Mouse (Mus musculus) heart, embryonic 15.5 days (tissue): ENCODE data around the gene Ccdc32. TPM values are rescaled to one million over a fixed set of nuclear protein-coding genes. Genes with fewer than 3 reads are reported as not detected.

ENCODE experiments used
- ATAC-seq: fragments of 200-750 bp; cut with Nextera tagmentation; replicated peaks from 2 replicates; pipeline ENCODE4 v1.8.0; 2017; ENCODE audit warnings: low read depth, moderate TSS enrichment; ENCODE audit not compliant: insufficient number of reproducible peaks, insufficient read depth, low FRiP score
- H3K27ac ChIP-seq: fragments of 300-500 bp; sonication (generic); 2 replicates; pipeline ENCODE4 v1.5.1; 2015; ENCODE audit warnings: mild to moderate bottlenecking, inconsistent platforms
- H3K27me3 ChIP-seq: fragments of 300-500 bp; sonication (generic); 2 replicates; pipeline ENCODE4 v1.6.1; 2015; ENCODE audit warnings: inconsistent platforms
- H3K36me3 ChIP-seq: fragments of 300-500 bp; sonication (generic); 2 replicates; pipeline ENCODE4 v1.6.1; 2015; ENCODE audit warnings: mild to moderate bottlenecking, inconsistent platforms
- H3K4me1 ChIP-seq: fragments of 300-500 bp; sonication (generic); replicated peaks from 2 replicates; pipeline ENCODE4 v1.6.1; 2015; ENCODE audit warnings: inconsistent platforms
- H3K4me2 ChIP-seq: fragments of 300-500 bp; sonication (generic); 2 replicates; pipeline ENCODE4 v1.6.1; 2015; ENCODE audit warnings: inconsistent platforms, mild to moderate bottlenecking, moderate library complexity
- H3K4me3 ChIP-seq: fragments of 300-500 bp; sonication (generic); 2 replicates; pipeline ENCODE4 v1.5.1; 2015; ENCODE audit warnings: mild to moderate bottlenecking, inconsistent platforms
- H3K9ac ChIP-seq: fragments of 300-500 bp; sonication (generic); 2 replicates; pipeline ENCODE4 v1.6.1; 2015; ENCODE audit warnings: mild to moderate bottlenecking, inconsistent platforms
- H3K9me3 ChIP-seq: fragments of 300-500 bp; sonication (generic); replicated peaks from 2 replicates; pipeline ENCODE4 v1.6.1; 2016; ENCODE audit warnings: inconsistent platforms
- WGBS: fragments of 180-500 bp; shearing (Covaris S2); methylation state at CpG from one replicate; pipeline ENCODE4 v1.1.7; 2015; ENCODE audit warnings: mixed read lengths; 5-methylcytosine and 5-hydroxymethylcytosine counted together
- polyA plus RNA-seq: library from polyadenylated mRNA; unstranded; fragments of >200 nt; fragmentation: Nextera tagmentation; extraction: Ambion mirVana; gene quantifications from 2 replicates; pipeline ENCODE4 v1.2.1, GENCODE M21; 2015

Ccdc32 gene
- polyA plus RNA-seq, 1 experiment from 2014 or later = 17.7 TPM

DNA sequence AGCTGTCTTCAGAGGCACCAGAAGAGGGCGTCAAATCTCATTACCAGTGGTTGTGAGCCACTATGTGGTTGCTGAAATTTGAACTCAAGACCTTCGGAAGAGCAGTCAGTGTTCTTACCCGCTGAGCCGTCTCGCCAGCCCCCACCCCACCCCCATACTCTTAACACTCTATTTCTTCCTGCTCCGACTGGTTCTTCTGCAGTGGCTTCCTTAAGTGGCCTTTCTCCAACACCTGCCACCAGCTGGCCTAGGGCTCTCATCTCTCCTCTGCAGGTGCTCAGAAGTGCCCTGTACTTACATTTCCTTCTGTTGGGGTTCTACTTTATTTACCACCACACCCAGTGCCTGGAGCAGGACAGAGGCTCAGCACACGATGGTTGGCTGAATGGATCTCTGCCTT, 14.2 kb downstream of the Ccdc32 start:
- Histone ChIP-seq H3K27me3 (no peaks in the 10 kb centered on the region), H3K27ac (peak overlapping the region; percentile 64), H3K9me3 (no peaks in the 10 kb centered on the region), H3K4me3 (no peak overlapping the region), H3K36me3 (peaks cover 17% of the 10 kb centered on the region), H3K4me2 (no peak overlapping the region), H3K9ac (no peak overlapping the region), H3K4me1 (peaks cover 19% of the 10 kb centered on the region)
- 71% methylated on average over 7 of the region's 7 CpGs for WGBS
- ATAC-seq = no peak

DNA sequence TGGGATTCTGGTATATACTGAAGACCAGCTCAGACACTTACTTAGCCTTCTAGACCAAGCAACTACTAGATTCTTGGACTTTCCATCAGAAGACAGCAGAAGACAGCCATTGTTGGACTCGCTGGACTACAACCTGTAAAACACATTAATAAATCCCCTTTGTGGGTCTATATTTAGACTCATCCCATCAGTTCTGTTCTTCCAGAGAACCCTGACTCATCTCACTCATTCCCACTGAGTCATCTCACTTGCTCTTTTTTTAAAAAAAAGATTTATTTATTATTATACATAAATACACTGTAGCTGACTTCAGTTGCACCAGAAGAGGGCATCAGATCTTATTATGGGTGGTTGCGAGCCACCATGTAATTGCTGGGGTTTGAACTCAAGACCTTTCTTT, 19.8 kb downstream of the Ccdc32 start:
- 90% methylated on average over 2 of the region's 2 CpGs for WGBS
- no peak overlapping the region for H3K9ac ChIP-seq
- no peaks in the 10 kb centered on the region for H3K4me1 ChIP-seq
- no peak overlapping the region for H3K4me3 ChIP-seq
- no peak for ATAC-seq
- H3K36me3 ChIP-seq = no peaks in the 10 kb centered on the region
- no peak overlapping the region for H3K27ac ChIP-seq
- H3K4me2 ChIP-seq = no peak overlapping the region
- H3K9me3 ChIP-seq = no peaks in the 10 kb centered on the region
- no peaks in the 10 kb centered on the region for H3K27me3 ChIP-seq

DNA sequence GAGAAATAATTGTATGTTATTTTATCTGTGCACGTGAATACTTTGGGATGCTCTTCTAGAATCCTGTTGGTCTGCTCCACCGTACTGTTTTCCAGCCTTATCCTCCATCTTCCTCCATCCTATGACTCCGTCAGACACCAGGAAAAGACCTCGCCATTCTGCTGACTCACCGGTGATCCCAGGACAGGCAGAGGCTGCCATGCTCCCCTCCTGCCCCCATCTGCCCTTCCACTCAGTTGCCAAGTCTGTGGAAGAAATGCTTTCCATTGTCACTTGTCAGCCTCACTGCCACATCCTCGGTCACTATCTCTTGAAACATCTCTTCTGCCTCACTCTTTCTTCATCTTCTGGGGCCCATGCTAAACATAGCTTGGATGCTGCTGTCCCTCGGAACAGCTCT, 22.3 kb downstream of the Ccdc32 start:
- Histone ChIP-seq H3K27ac (no peak overlapping the region), H3K27me3 (no peaks in the 10 kb centered on the region), H3K4me1 (no peaks in the 10 kb centered on the region), H3K4me3 (no peak overlapping the region), H3K4me2 (no peak overlapping the region), H3K9ac (no peak overlapping the region), H3K36me3 (no peaks in the 10 kb centered on the region), H3K9me3 (no peaks in the 10 kb centered on the region)
- 70% methylated on average over 7 of the region's 7 CpGs for WGBS
- ATAC-seq = no peak

DNA sequence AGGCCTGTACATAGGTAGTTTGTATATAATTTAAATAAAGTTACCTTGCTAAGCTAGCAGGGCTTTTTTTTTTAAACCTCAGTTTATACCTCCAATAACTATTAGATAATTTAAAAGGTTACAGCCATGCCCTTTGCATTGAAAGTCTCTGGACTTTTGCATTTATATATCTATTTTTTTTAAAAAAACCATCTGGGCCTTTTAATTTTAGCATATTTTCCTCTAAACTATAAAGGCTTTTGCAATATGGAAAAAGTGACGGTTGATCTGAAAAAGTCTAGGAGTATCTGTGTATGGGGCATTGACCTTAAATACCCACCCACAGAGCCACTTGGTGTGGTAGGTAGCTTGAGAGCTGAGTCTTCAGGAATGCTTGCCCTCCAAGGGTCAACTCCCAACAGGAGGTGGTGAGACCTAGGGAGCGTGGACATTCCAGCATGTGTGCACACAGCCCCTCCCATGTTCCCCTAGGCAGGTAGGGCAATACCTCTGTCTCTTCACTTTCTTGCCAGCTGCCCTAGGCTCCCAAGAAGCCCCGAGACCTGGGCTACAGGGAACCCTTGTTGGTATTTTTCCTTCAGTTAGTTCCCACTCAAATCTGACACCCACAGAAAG, 30.1 kb downstream of the Ccdc32 start:
- Histone ChIP-seq H3K9ac (no peak overlapping the region), H3K4me2 (no peak overlapping the region), H3K27ac (no peak overlapping the region), H3K4me1 (no peaks in the 10 kb centered on the region), H3K4me3 (no peak overlapping the region), H3K27me3 (0 out of 2 replicates have a peak, but pooled peaks cover 5% of the 10 kb centered on the region), H3K36me3 (no peaks in the 10 kb centered on the region), H3K9me3 (no peaks in the 10 kb centered on the region)
- no peak for ATAC-seq
- WGBS = 73% methylated on average over 3 of the region's 3 CpGs

DNA sequence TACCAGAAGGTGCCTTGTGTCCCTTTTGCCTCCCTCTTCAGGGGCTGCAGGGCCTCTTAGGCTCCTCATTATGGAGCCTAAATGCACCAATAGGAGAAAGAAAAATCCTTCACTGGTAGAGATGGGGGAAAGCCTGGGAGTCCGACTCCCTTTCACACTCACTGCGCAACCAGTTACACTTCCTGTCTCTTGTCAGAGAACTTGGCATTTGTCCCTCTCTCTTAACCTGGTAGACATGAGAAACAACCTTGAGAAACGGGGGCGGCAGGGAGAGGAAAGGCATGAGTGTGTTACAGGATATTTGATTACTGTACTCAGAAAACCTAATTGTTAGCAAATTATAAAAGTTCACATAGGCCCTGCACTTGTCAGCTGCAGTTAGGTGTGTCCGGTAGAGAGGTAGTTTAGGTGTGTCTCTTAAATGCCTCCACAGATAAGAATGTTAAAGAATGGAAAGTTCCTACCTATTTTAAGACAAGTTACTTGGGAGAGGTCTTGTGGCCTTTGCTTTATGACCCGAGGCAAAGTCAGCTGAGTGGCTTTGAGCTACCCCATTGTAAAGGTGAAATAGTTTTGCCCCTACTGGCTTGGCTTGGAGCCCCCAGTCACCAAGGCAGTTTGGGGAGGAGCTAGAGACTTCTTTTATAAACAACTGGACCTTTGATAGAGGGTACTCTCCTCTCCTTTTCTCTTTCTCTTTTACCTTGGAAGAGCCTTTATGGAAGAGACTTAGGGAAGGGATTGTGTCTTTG, 30.9 kb downstream of the Ccdc32 start:
- H3K9me3 ChIP-seq = no peaks in the 10 kb centered on the region
- H3K4me1 ChIP-seq = no peaks in the 10 kb centered on the region
- no peak overlapping the region for H3K4me2 ChIP-seq
- WGBS = 62% methylated on average over 6 of the region's 6 CpGs
- H3K4me3 ChIP-seq = no peak overlapping the region
- no peak overlapping the region for H3K27ac ChIP-seq
- H3K9ac ChIP-seq = no peak overlapping the region
- no peak for ATAC-seq
- 0 out of 2 replicates have a peak, but pooled peaks cover 5% of the 10 kb centered on the region for H3K27me3 ChIP-seq
- no peaks in the 10 kb centered on the region for H3K36me3 ChIP-seq

DNA sequence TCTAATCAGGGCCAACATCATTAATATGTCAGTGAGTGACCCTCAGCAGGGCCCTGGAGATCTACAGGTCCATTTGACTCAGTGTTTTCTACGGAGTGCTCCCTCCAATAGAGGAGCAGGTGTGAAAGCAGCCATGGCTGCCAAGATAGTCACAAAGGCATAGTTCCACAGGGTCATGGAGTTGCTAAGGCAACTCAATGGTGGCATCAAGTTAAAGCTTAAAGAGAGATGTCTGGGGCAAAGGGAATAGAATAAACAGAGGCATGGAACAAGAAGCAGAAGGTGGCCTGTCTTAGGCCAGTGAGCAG, 32.4 kb downstream of the Ccdc32 start:
- WGBS = 69% methylated on average over 1 of the region's 1 CpGs
- H3K27ac ChIP-seq = no peak overlapping the region

DNA sequence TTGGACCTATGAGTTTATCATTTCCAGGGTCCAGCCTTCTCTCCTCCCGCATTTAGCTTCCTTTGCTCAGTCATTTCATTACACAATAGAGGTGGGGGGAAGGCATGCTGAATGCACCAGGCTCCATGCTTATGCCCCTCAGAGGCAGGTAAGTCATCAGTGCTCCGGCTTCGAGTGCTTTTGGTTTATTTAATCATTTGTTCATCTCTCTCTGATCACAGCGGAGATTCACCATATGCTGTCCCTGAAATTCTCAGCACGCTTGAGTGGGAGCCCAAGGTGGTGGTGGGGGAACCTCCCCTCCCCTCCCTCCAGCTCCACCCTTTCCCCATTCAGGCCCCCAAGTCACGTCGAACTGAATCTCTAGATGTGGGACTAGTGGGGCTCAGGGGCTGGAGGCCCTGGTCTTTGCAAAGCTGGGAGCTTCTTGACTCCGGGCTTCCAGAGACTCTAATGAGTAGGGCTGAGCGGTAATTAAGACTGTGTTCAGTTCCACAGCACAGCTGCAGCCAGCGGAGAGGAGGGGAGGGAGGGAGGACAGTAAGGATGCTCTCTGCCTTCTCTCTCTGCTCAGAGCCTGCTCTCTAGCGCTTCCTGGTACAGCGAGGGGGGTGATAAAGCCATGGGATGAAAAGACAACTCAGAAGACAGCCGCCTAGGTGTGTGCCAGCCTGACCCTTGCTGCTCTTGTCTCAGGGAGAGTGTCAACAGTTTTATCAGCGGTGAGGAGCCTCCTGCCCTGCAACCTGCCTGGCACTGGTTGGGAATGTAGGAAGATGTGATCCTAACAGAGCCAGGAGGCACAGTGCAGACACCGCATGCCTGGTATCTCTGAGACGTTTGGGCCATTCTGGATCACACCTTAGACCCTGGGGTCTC, 33.0 kb downstream of the Ccdc32 start:
- Histone ChIP-seq H3K9me3 (no peaks in the 10 kb centered on the region), H3K9ac (no peak overlapping the region), H3K4me3 (no peak overlapping the region), H3K4me1 (no peaks in the 10 kb centered on the region), H3K27ac (no peak overlapping the region), H3K27me3 (0 out of 2 replicates have a peak, but pooled peaks cover 5% of the 10 kb centered on the region), H3K4me2 (no peak overlapping the region), H3K36me3 (no peaks in the 10 kb centered on the region)
- no peak for ATAC-seq
- 50% methylated on average over 16 of the region's 16 CpGs for WGBS

More for the DNA sequence above, 32.4 kb downstream of the Ccdc32 start:
- no peak overlapping the region for H3K9ac ChIP-seq
- H3K4me3 ChIP-seq = no peak overlapping the region
- no peak for ATAC-seq
- H3K4me2 ChIP-seq = no peak overlapping the region
- no peaks in the 10 kb centered on the region for H3K9me3 ChIP-seq
- 0 out of 2 replicates have a peak, but pooled peaks cover 5% of the 10 kb centered on the region for H3K27me3 ChIP-seq
- H3K4me1 ChIP-seq = no peaks in the 10 kb centered on the region
- H3K36me3 ChIP-seq = no peaks in the 10 kb centered on the region

DNA sequence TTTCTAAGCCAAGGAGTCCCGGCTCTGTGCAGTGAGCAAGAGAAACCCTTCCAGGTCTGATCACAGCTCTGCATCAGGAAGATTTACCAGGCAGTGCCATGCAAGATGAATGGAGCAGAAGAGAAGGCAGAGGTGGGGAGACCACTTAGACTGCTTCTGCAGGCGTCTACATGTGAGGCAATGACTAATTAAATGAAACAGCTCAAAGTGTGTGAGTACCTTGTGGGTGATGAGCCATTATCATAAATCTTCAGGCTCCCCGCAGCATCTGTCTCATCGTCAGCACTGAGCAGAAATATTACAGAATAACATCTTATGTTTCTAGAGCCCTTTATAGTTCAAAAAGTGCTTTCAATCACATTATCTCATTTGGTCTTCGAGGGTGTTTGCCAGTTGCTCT, 33.7 kb downstream of the Ccdc32 start:
- H3K9me3 ChIP-seq = no peaks in the 10 kb centered on the region
- H3K4me1 ChIP-seq = no peaks in the 10 kb centered on the region
- H3K4me2 ChIP-seq = no peak overlapping the region
- H3K27ac ChIP-seq = no peak overlapping the region
- ATAC-seq = no peak
- H3K4me3 ChIP-seq = no peak overlapping the region
- H3K9ac ChIP-seq = no peak overlapping the region
- 0 out of 2 replicates have a peak, but pooled peaks cover 5% of the 10 kb centered on the region for H3K27me3 ChIP-seq
- 60% methylated on average over 5 of the region's 5 CpGs for WGBS
- H3K36me3 ChIP-seq = no peaks in the 10 kb centered on the region

DNA sequence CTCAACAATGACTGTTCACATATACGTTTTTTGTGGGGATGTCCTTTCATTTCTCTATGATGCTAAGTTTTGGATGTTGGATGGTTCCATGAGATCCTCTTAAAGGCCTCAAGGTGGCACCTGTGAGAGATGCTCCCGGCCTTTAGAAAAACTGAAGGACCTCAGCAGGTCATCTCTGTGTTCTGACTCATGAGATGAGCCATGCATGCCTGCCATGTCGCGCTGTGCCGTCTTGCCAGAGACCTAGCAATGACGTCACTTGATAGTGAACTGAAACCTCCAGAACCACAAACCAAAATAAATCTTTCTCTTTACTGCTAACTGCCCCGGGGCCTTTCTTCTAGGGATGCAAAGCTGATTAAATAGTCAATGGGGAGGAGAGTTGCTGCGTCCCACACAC, 45.4 kb downstream of the Ccdc32 start:
- no peaks in the 10 kb centered on the region for H3K9me3 ChIP-seq
- no peak overlapping the region for H3K27ac ChIP-seq
- no peak overlapping the region for H3K4me3 ChIP-seq
- H3K9ac ChIP-seq = no peak overlapping the region
- H3K4me2 ChIP-seq = no peak overlapping the region
- H3K27me3 ChIP-seq = peaks cover 3% of the 10 kb centered on the region; the same call in 1 of the 2 replicates
- H3K4me1 ChIP-seq = no peaks in the 10 kb centered on the region
- no peaks in the 10 kb centered on the region for H3K36me3 ChIP-seq
- no peak for ATAC-seq
- WGBS = 66% methylated on average over 8 of the region's 8 CpGs

DNA sequence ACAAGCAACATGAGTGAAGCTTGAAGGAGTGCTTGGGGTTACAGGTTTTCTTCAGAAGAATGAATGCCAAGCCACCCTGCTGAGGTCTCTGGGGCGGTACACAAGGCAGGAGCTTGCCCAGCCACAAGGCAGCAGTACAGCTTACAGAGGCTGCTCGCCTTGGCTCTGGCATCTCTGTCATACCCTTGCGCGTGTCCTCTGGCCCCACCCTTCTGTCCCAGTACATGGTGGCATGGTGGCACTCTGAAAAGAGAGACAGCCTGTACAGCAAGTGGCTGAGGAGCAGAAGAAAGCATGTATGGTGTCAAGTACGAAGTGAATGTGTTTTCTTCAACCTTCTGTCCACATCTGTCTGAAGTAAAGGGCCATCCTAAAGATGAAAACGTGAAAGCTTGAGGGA, 48.4 kb downstream of the Ccdc32 start:
- no peaks in the 10 kb centered on the region for H3K36me3 ChIP-seq
- no peak overlapping the region for H3K9ac ChIP-seq
- no peak overlapping the region for H3K4me3 ChIP-seq
- no peak overlapping the region for H3K27ac ChIP-seq
- H3K27me3 ChIP-seq = peaks cover 7% of the 10 kb centered on the region; the same call in 1 of the 2 replicates
- 68% methylated on average over 6 of the region's 6 CpGs for whole genome bisulfite sequencing
- peaks cover 11% of the 10 kb centered on the region for H3K4me1 ChIP-seq
- no peaks in the 10 kb centered on the region for H3K9me3 ChIP-seq
- ATAC-seq = no peak
- H3K4me2 ChIP-seq = no peak overlapping the region

DNA sequence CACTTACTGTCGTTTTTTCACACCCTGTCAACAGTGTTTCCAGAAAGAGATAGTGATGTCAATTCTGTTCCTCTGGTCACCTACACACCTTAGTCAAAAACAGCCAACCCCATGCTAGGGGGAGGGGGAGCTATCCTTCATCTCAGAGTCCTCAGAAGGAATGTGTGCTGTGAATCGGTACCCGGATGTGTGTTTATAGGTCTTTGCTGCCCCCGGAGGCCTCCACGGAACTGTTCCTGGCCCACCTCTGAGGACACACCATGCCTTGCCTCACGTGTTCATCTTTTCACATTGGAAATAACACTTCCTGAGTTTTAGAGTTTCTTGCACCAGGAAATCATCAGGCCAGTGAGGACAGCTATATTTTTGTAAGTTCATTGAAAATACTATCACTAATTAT, 51.1 kb downstream of the Ccdc32 start:
- H3K27ac ChIP-seq = no peak overlapping the region
- peaks cover 27% of the 10 kb centered on the region for H3K27me3 ChIP-seq
- no peak overlapping the region for H3K9ac ChIP-seq
- H3K36me3 ChIP-seq = no peaks in the 10 kb centered on the region
- ATAC-seq = no peak
- H3K4me1 ChIP-seq = peaks cover 18% of the 10 kb centered on the region
- 35% methylated on average over 6 of the region's 6 CpGs for WGBS
- no peak overlapping the region for H3K4me3 ChIP-seq
- no peaks in the 10 kb centered on the region for H3K9me3 ChIP-seq
- no peak overlapping the region for H3K4me2 ChIP-seq
